Mouse (Mus musculus): ENCODE data around the gene Slc39a11. TPM values are rescaled to one million over a fixed set of nuclear protein-coding genes. Genes with fewer than 3 reads are reported as not detected.

Gene Slc39a11
- polyA plus RNA-seq, 1 experiment from 2014 or later: 12.5 TPM

DNA sequence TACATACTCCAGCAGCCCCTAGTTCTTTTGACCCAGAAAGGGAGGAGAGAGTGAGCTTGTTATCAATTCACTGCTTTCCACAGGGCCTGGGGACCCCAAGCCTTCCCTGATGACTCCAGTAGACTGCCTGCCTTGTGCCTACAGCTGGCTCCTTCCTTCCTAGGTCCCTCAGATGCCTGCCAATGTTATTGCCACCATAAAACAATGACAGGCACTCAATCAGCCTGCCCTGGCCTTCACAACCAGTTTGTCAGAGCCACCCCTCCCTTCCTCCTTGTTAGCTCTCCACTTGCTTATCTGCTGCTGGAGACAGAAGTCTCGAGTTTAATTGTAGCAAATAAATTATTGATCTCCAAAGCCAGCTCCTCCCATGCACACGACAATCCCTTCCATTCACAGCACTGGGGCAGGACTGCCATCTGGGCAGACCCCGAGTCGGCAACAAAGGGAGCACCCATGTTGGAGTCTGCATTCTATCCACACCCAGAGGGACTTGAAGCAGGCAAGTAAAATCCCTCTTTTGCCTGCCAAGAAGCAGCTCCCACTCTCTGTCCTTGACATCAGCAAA is 426.0 kb downstream of the Slc39a11 start:
- no peak overlapping the region for H3K4me3 ChIP-seq (ENCODE audit: low read depth, low read length)
- 66% methylated on average over 4 of the region's 4 CpGs for WGBS
- H3K9me3 ChIP-seq (replicated peaks; ENCODE audit: control insufficient read depth, low read length): no peaks in the 10 kb centered on the region
- no peaks in the 10 kb centered on the region for H3K36me3 ChIP-seq (replicated peaks; ENCODE audit: control insufficient read depth, insufficient read depth, low read depth, low read length)
- no peak for DNase-seq (ENCODE audit: low spot score)
- no peaks in the 10 kb centered on the region for H3K27me3 ChIP-seq (ENCODE audit: control insufficient read depth, insufficient read depth, low read length)
- H3K9ac ChIP-seq (replicated peaks; ENCODE audit: low read length): no peak overlapping the region
- no peak overlapping the region for H3K27ac ChIP-seq (replicated peaks; ENCODE audit: low read depth, low read length)
- H3K4me1 ChIP-seq (ENCODE audit: control insufficient read depth, insufficient read depth, low read length): no peaks in the 10 kb centered on the region
- no peak for ATAC-seq (replicated peaks; ENCODE audit: insufficient number of reproducible peaks, low FRiP score, low TSS enrichment, low read depth)
- no peak overlapping the region for H3K4me2 ChIP-seq (ENCODE audit: low read depth, low read length)

DNA sequence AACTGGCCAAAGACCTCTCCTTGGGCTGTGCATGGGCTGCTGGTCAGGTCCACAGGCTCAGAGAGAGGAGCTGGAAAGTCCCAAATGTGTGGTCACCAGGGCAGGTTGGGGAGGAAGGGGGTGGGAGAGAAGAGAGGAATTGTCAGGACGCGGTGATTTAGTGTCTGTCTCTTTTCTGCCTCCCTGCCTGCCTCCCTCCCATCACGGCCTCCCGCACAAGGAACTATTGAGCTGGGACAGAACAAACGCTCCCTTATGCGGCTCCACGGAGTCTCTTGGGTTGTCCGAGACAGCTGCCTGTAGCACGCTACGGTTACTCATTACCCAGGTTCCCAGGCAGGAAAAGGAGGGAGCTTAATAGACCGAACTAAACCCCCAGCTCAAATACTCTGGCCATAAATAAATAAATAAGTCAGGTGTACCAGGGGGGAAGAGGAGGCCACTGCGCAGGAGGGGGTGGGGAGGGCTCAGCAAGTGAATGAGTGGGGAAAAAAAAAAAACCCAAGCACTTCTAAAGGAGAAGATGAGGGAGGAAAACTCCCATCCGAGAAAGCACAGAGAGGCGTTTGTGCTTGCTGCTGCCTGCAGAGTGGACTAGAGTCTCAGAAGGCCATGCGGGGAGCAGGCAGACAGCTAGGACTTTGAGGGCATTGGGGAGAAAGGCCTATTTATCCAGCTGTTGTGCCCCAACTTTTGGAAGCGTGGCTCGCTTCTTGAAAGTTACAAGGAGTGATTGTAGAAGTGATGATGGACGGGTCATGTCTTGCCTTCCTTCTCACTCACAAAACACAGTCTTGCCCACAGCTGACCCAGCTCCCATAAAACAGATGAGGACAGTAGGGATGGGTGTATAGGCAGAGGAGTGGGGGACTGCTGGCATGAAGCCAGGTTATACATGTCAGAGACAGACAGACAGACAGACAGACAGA is 428.3 kb downstream of the Slc39a11 start:
- H3K9me3 ChIP-seq (replicated peaks; ENCODE audit: control insufficient read depth, low read length): no peaks in the 10 kb centered on the region

DNA sequence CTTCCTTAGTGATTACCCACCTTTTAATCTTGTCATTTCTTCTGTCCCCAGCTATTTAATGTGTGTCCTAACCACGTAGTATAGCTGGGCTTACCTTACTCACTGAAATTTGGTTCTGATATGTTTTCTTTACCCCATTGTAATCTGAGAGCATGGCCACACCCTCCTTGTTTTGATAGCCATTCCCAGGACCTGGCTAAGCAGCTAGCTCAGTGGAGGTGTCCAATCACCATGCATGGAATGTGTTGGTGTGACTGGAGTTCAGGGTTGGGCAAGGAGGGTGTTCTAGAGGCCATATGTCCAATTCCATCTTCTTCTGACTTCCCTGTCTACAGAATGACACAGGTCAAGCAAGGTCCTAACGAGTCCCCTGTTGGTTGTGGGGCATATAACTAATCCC is 429.2 kb downstream of the Slc39a11 start:
- Histone ChIP-seq H3K4me1 (ENCODE audit: control insufficient read depth, insufficient read depth, low read length) (no peaks in the 10 kb centered on the region), H3K9me3 (replicated peaks; ENCODE audit: control insufficient read depth, low read length) (no peaks in the 10 kb centered on the region), H3K4me3 (ENCODE audit: low read depth, low read length) (no peak overlapping the region), H3K9ac (replicated peaks; ENCODE audit: low read length) (no peak overlapping the region), H3K36me3 (replicated peaks; ENCODE audit: control insufficient read depth, insufficient read depth, low read depth, low read length) (no peaks in the 10 kb centered on the region), H3K27ac (replicated peaks; ENCODE audit: low read depth, low read length) (no peak overlapping the region), H3K4me2 (ENCODE audit: low read depth, low read length) (no peak overlapping the region), H3K27me3 (ENCODE audit: control insufficient read depth, insufficient read depth, low read length) (no peaks in the 10 kb centered on the region)
- 65% methylated on average over 2 of the region's 2 CpGs for WGBS
- no peak for ATAC-seq (replicated peaks; ENCODE audit: insufficient number of reproducible peaks, low FRiP score, low TSS enrichment, low read depth)
- no peak for DNase-seq (ENCODE audit: low spot score)

More for the DNA sequence above, 428.3 kb downstream of the Slc39a11 start:
- Histone ChIP-seq H3K36me3 (replicated peaks; ENCODE audit: control insufficient read depth, insufficient read depth, low read depth, low read length) (no peaks in the 10 kb centered on the region), H3K27ac (replicated peaks; ENCODE audit: low read depth, low read length) (peak overlapping the region; percentile 13; the same call in 1 of the 2 replicates), H3K4me2 (ENCODE audit: low read depth, low read length) (no peak overlapping the region), H3K4me1 (ENCODE audit: control insufficient read depth, insufficient read depth, low read length) (no peaks in the 10 kb centered on the region), H3K27me3 (ENCODE audit: control insufficient read depth, insufficient read depth, low read length) (no peaks in the 10 kb centered on the region), H3K4me3 (ENCODE audit: low read depth, low read length) (no peak overlapping the region), H3K9ac (replicated peaks; ENCODE audit: low read length) (peak overlapping the region; percentile 22)
- DNase-seq (ENCODE audit: low spot score) (peak; percentile 71), ATAC-seq (replicated peaks; ENCODE audit: insufficient number of reproducible peaks, low FRiP score, low TSS enrichment, low read depth) (0 out of 2 replicates have a peak, but pooled peaks have one; percentile 30)
- 15% methylated on average over 18 of the region's 18 CpGs for WGBS

DNA sequence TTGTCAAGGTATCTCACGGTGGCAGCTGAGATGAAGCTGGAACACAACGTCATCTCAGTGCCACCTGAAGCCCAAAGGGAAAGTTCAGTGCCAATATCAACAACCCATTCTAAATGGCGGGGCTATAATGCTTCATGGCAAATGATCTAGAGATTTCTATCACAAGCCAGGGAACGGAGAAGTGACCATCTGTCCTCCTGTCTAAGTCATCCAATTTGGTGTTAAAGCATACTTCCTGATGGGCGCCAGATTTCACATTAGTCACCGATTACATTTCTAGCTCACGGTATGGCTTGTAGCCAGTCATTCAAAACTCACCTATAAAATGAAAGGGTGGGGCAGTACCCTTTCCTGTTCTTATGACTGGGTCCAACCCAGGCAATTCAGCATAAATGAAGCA is 435.1 kb downstream of the Slc39a11 start:
- H3K36me3 ChIP-seq (replicated peaks; ENCODE audit: control insufficient read depth, insufficient read depth, low read depth, low read length): no peaks in the 10 kb centered on the region
- H3K27ac ChIP-seq (replicated peaks; ENCODE audit: low read depth, low read length): no peak overlapping the region
- ATAC-seq (replicated peaks; ENCODE audit: insufficient number of reproducible peaks, low FRiP score, low TSS enrichment, low read depth): no peak
- H3K27me3 ChIP-seq (ENCODE audit: control insufficient read depth, insufficient read depth, low read length): no peaks in the 10 kb centered on the region
- H3K4me2 ChIP-seq (ENCODE audit: low read depth, low read length): no peak overlapping the region
- no peaks in the 10 kb centered on the region for H3K9me3 ChIP-seq (replicated peaks; ENCODE audit: control insufficient read depth, low read length)
- DNase-seq (ENCODE audit: low spot score): no peak
- no peak overlapping the region for H3K4me3 ChIP-seq (ENCODE audit: low read depth, low read length)
- 91% methylated on average over 7 of the region's 7 CpGs for whole genome bisulfite sequencing
- no peaks in the 10 kb centered on the region; the same call in 1 of the 2 replicates for H3K4me1 ChIP-seq (ENCODE audit: control insufficient read depth, insufficient read depth, low read length)
- H3K9ac ChIP-seq (replicated peaks; ENCODE audit: low read length): no peak overlapping the region

DNA sequence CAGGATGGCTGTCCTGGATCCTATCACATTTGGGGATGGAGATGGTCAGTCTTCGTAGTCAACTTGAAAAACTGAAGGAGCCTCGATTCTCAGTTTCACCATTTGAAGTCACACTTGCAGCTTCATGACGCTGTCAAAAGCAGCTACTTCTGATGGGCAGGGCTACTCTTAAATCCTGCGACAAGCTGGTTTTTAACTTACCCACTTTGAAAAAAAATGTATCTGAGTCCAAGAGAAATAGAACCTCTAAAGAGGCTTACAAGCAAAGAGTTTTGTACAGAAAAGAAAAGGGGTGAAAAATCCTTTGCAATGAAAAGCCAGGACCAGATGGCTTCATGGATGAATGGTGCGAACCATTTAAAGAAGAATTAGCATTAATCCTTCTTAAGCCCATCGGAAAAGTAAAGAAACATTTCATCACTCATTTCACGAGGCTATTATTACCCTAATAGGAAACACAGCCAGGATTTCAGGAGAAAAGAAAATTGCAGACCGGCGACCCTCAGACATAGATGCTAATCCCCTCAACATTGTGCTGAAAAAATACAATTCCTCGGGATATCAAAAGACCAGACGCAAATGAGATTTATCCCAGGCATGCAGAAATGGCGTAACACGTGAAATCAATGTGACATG is 437.4 kb downstream of the Slc39a11 start:
- Histone ChIP-seq H3K27ac (replicated peaks; ENCODE audit: low read depth, low read length) (no peak overlapping the region), H3K9me3 (replicated peaks; ENCODE audit: control insufficient read depth, low read length) (no peaks in the 10 kb centered on the region), H3K27me3 (ENCODE audit: control insufficient read depth, insufficient read depth, low read length) (no peaks in the 10 kb centered on the region), H3K36me3 (replicated peaks; ENCODE audit: control insufficient read depth, insufficient read depth, low read depth, low read length) (no peaks in the 10 kb centered on the region), H3K4me3 (ENCODE audit: low read depth, low read length) (no peak overlapping the region), H3K4me2 (ENCODE audit: low read depth, low read length) (no peak overlapping the region), H3K9ac (replicated peaks; ENCODE audit: low read length) (no peak overlapping the region), H3K4me1 (ENCODE audit: control insufficient read depth, insufficient read depth, low read length) (no peaks in the 10 kb centered on the region; the same call in 1 of the 2 replicates)
- no peak for DNase-seq (ENCODE audit: low spot score)
- WGBS: 59% methylated on average over 13 of the region's 13 CpGs
- no peak for ATAC-seq (replicated peaks; ENCODE audit: insufficient number of reproducible peaks, low FRiP score, low TSS enrichment, low read depth)

DNA sequence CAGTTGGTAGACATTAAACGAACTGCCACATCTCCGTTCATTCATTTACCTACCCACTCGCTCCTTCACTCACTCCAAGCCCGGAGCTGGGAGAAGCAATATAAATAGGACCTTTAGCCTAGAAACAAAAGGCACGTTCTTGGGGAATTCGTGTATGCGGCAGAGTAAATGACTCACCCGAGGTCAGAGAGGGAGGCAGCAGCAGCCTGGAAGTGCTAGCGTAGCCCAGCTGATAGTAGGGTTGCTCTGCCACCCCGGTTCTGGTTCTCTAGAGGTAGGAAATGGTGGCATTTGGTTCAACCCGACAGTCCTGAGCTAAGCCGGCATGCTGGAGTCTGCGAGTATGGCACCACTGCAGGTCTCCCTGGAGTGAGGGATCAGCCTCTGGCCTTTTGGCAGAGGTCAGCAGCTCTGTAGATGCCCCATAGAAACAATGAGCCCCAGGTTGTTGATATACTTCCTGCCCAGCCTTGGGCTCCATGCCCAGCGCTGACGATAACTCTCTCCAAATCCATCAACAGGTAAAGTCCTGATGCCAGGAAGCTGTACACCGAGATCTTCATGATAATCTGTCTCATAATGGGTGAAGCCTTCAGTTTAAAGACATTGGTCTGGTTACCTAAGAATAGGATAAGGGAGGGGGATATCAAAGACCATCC is 440.5 kb downstream of the Slc39a11 start:
- 81% methylated on average over 16 of the region's 16 CpGs for WGBS
- ATAC-seq (replicated peaks; ENCODE audit: insufficient number of reproducible peaks, low FRiP score, low TSS enrichment, low read depth): no peak
- no peaks in the 10 kb centered on the region for H3K27me3 ChIP-seq (ENCODE audit: control insufficient read depth, insufficient read depth, low read length)

DNA sequence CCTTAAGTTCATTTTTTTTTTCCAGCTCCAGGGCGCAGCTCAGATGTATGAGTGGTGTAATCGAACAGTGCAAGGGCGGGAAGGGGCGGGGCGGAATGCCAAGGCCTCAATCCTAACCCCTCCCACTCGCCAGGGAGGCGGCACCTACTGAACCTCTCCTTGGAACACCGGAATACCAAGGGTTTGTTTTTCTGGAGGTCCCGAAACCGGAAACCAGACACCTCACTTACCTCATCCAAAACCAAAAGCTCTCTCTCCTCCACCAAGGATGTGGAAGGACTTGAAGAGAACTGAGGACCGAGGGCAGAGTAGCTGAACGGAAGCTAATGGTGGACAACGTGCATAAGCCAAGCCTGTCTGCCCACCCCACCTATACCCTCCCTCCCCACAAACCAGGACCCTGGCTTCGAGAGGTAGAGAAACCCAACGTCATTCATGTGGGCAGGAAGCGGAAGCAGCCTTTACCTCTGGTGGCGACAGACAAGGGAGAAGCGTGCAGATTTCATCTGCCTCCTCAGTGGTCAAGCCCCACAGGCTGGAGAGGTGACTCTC is 441.3 kb downstream of the Slc39a11 start:
- Histone ChIP-seq H3K4me1 (ENCODE audit: control insufficient read depth, insufficient read depth, low read length) (no peaks in the 10 kb centered on the region; the same call in 1 of the 2 replicates), H3K4me2 (ENCODE audit: low read depth, low read length) (no peak overlapping the region), H3K9me3 (replicated peaks; ENCODE audit: control insufficient read depth, low read length) (no peaks in the 10 kb centered on the region), H3K4me3 (ENCODE audit: low read depth, low read length) (no peak overlapping the region), H3K9ac (replicated peaks; ENCODE audit: low read length) (no peak overlapping the region), H3K27me3 (ENCODE audit: control insufficient read depth, insufficient read depth, low read length) (no peaks in the 10 kb centered on the region), H3K36me3 (replicated peaks; ENCODE audit: control insufficient read depth, insufficient read depth, low read depth, low read length) (no peaks in the 10 kb centered on the region), H3K27ac (replicated peaks; ENCODE audit: low read depth, low read length) (no peak overlapping the region)
- ATAC-seq (replicated peaks; ENCODE audit: insufficient number of reproducible peaks, low FRiP score, low TSS enrichment, low read depth): no peak
- no peak for DNase-seq (ENCODE audit: low spot score)
- WGBS: 69% methylated on average over 18 of the region's 18 CpGs

More for the DNA sequence above, 440.5 kb downstream of the Slc39a11 start:
- no peak overlapping the region for H3K27ac ChIP-seq (replicated peaks; ENCODE audit: low read depth, low read length)
- no peak overlapping the region for H3K4me2 ChIP-seq (ENCODE audit: low read depth, low read length)
- H3K9me3 ChIP-seq (replicated peaks; ENCODE audit: control insufficient read depth, low read length): no peaks in the 10 kb centered on the region
- no peaks in the 10 kb centered on the region; the same call in 1 of the 2 replicates for H3K4me1 ChIP-seq (ENCODE audit: control insufficient read depth, insufficient read depth, low read length)
- DNase-seq (ENCODE audit: low spot score): no peak
- H3K36me3 ChIP-seq (replicated peaks; ENCODE audit: control insufficient read depth, insufficient read depth, low read depth, low read length): no peaks in the 10 kb centered on the region
- H3K4me3 ChIP-seq (ENCODE audit: low read depth, low read length): no peak overlapping the region
- no peak overlapping the region for H3K9ac ChIP-seq (replicated peaks; ENCODE audit: low read length)

Data from embryonic facial prominence, embryonic 11.5 days (tissue).